Mouse (Mus musculus): ENCODE data around the gene Slc25a39.

DNA sequence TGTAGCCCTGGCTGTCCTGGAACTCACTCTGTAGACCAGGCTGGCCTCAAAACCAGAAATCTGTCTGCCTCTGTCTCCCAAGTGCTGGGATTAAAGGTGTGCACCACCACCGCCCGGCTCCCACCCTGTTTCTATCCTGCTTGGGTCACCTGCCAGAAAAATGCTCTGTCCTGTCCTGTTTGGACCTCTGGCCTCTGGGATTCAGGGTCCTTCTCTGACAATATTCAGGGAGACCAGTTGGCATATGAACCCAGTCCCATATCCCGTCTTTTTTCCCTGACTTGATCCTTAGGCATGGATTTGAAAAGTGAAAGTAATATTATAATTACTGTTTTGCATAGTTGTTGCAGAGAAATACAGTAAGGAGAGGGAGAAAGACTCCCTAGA is 24.0 kb upstream of the Slc25a39 start:
- TF ChIP-seq CTCF (conservative IDR thresholded peaks at IDR 0.05; ENCODE audit: insufficient read depth, insufficient read length, low read depth, low read length) (no peak), POLR2A (IDR thresholded peaks at IDR 0.05; ENCODE audit: low read depth, low read length) (no peak)

Data from kidney, adult 2 months (tissue).